Mouse (Mus musculus): ENCODE data around the gene Umps. TPM values are rescaled to one million over a fixed set of nuclear protein-coding genes. Genes with fewer than 3 reads are reported as not detected.

Umps gene
- polyA plus RNA-seq, 1 experiment from 2014 or later: 77.4 TPM

DNA sequence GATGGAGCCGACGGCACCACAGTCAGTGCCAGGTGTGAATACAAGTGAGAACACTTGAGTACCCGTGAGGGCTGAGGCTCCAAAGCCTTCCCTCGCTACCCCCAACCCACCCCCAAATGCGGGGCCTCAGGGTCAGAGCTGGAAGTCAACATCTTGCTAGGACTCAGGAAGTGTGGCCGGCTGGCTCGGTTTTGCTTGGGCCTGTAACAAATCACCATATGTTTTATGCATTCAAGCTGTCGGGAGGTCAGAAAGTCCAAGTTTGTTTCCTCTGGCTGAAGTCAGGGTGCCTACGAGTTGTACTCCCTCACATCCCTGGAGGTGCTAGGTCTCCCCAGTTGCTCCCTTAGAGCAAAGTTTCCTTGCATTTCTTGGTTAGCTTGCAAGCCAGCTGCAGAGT lies 27.2 kb downstream of the Umps start:
- H3K9me3 ChIP-seq (ENCODE audit: control insufficient read depth, low read length): no peaks in the 10 kb centered on the region
- peaks cover 3% of the 10 kb centered on the region; the same call in 1 of the 2 replicates for H3K4me1 ChIP-seq (replicated peaks; ENCODE audit: control insufficient read depth, insufficient read depth, low read length)
- H3K27me3 ChIP-seq (ENCODE audit: control insufficient read depth, insufficient read depth, low read length): no peaks in the 10 kb centered on the region
- H3K4me3 ChIP-seq (ENCODE audit: low read depth, low read length): no peak overlapping the region
- H3K9ac ChIP-seq (ENCODE audit: low read length): no peak overlapping the region
- WGBS: 75% methylated on average over 9 of the region's 9 CpGs
- H3K4me2 ChIP-seq (ENCODE audit: low read depth, low read length, severe bottlenecking): no peak overlapping the region
- no peaks in the 10 kb centered on the region for H3K36me3 ChIP-seq (ENCODE audit: control insufficient read depth, insufficient read depth, low read length)
- ATAC-seq (replicated peaks; ENCODE audit: low FRiP score) (no peak), DNase-seq (ENCODE audit: low spot score) (no peak)
- H3K27ac ChIP-seq (ENCODE audit: low read depth, low read length): no peak overlapping the region

DNA sequence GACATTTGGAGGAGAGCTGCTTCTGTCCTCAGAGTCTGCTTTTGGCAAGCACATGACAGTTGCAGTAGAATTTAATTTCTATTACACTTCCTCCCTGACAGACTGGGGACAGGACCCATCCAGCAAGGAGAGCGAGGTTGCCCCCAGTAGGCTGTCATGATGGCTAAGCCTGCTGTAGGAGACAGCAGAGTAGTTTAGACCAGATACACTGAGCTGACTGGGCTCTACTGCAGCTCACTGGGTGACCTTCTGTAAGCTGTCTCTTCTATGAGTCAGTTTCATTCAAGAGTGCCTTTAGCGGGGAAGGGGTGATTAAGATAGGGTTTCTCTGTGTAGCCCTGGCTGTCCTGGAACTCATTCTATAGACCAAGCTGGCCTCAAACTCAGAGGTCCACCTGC lies 27.7 kb downstream of the Umps start:
- no peak overlapping the region for H3K4me2 ChIP-seq (ENCODE audit: low read depth, low read length, severe bottlenecking)
- H3K9ac ChIP-seq (ENCODE audit: low read length): no peak overlapping the region
- no peaks in the 10 kb centered on the region for H3K9me3 ChIP-seq (ENCODE audit: control insufficient read depth, low read length)
- no peaks in the 10 kb centered on the region for H3K27me3 ChIP-seq (ENCODE audit: control insufficient read depth, insufficient read depth, low read length)
- no peak overlapping the region for H3K4me3 ChIP-seq (ENCODE audit: low read depth, low read length)
- 81% methylated on average over 2 of the region's 2 CpGs for WGBS
- H3K36me3 ChIP-seq (ENCODE audit: control insufficient read depth, insufficient read depth, low read length): no peaks in the 10 kb centered on the region
- no peak overlapping the region for H3K27ac ChIP-seq (ENCODE audit: low read depth, low read length)
- peaks cover 3% of the 10 kb centered on the region; the same call in 1 of the 2 replicates for H3K4me1 ChIP-seq (replicated peaks; ENCODE audit: control insufficient read depth, insufficient read depth, low read length)
- DNase-seq (ENCODE audit: low spot score) (no peak), ATAC-seq (replicated peaks; ENCODE audit: low FRiP score) (no peak)

DNA sequence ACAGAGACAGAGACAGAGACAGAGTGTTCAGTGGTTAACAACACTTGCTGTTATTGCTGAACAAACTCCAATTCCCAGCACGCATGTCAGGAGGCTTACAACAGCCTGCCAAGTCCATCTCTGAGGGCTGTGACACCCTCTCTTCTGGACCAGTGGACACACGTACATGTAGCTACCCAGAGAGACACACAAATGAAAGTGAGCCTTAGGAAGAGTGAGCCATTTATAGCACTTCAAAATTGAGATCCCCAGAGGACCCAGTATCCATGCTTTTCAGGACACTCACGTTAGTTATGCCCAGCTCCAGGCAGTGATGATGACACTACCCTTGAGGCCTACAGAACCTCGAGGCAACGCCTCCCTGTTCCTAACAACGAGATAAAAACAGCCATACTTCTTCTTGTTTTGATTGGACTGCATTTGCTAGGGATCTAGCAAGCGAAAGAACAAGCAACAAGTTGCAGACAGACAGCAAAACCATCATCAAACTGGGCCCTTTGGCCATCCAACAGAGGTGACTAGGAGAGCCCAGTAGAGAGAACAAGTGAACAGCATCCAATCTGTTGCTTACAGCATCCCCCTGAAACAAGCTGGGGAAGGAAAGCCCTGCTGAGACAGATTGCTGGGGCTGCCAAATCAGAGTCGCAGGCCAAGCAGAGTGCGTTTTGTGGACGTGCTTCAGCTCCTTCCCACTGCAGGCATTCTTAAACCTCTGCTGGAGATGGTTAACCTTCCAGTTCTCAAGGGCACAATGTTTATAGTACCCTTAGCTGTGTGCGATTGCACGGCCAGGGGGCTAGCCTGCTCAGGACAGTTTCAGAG lies 28.3 kb downstream of the Umps start:
- H3K4me1 ChIP-seq (replicated peaks; ENCODE audit: control insufficient read depth, insufficient read depth, low read length): peaks cover 3% of the 10 kb centered on the region; the same call in 1 of the 2 replicates
- DNase-seq (ENCODE audit: low spot score) (no peak), ATAC-seq (replicated peaks; ENCODE audit: low FRiP score) (no peak)
- no peak overlapping the region for H3K27ac ChIP-seq (ENCODE audit: low read depth, low read length)
- no peak overlapping the region for H3K4me3 ChIP-seq (ENCODE audit: low read depth, low read length)
- H3K9me3 ChIP-seq (ENCODE audit: control insufficient read depth, low read length): no peaks in the 10 kb centered on the region
- WGBS: 76% methylated on average over 12 of the region's 12 CpGs
- no peak overlapping the region for H3K4me2 ChIP-seq (ENCODE audit: low read depth, low read length, severe bottlenecking)
- no peaks in the 10 kb centered on the region for H3K27me3 ChIP-seq (ENCODE audit: control insufficient read depth, insufficient read depth, low read length)
- no peak overlapping the region for H3K9ac ChIP-seq (ENCODE audit: low read length)
- H3K36me3 ChIP-seq (ENCODE audit: control insufficient read depth, insufficient read depth, low read length): no peaks in the 10 kb centered on the region

DNA sequence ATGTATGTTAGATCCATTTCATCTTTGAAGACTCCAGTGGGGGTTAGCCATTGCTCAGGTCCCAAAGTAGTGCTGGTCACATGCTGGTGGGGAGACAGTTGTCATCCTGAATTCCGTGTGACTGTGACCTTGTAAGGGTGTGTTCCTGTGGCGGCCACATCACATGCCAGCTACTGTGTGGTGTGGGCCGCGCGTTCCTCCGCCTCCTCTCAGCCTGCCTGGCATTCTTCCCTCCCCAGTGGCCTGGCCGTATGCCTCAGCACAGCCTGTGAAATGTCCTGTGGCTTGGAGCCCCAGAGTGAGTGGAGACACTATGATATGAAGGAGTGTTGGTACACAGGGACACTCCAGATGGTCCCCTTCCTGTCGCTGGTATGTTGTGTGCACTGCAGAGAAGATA lies 29.3 kb downstream of the Umps start:
- no peak for DNase-seq (ENCODE audit: low spot score)
- WGBS: 92% methylated on average over 8 of the region's 8 CpGs
- Histone ChIP-seq H3K36me3 (ENCODE audit: control insufficient read depth, insufficient read depth, low read length) (no peaks in the 10 kb centered on the region), H3K4me1 (replicated peaks; ENCODE audit: control insufficient read depth, insufficient read depth, low read length) (peaks cover 2% of the 10 kb centered on the region; the same call in 1 of the 2 replicates), H3K4me3 (ENCODE audit: low read depth, low read length) (no peak overlapping the region), H3K27ac (ENCODE audit: low read depth, low read length) (no peak overlapping the region), H3K4me2 (ENCODE audit: low read depth, low read length, severe bottlenecking) (no peak overlapping the region), H3K9ac (ENCODE audit: low read length) (no peak overlapping the region), H3K9me3 (ENCODE audit: control insufficient read depth, low read length) (no peaks in the 10 kb centered on the region), H3K27me3 (ENCODE audit: control insufficient read depth, insufficient read depth, low read length) (no peaks in the 10 kb centered on the region)
- ATAC-seq (replicated peaks; ENCODE audit: low FRiP score): no peak

DNA sequence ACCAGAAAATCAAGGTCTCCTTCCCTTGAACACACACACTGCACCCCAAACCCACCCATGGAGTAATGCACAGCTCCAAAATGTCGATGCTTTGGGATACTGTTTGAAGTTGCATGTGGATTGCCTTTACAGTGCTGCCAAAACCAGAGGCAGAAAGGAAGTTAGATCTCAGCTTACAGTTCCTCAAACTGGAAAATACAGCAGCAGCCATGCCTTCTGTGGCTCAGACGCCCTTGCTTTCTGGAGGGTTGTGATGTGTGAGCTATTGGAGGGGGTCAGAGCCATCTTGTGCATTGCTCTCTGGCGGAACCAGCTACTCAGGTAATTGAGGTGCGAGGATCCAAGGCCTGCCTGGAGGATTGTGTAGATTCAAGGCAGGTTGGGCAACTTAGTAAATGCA lies 30.0 kb downstream of the Umps start:
- Histone ChIP-seq H3K9me3 (ENCODE audit: control insufficient read depth, low read length) (no peaks in the 10 kb centered on the region), H3K4me2 (ENCODE audit: low read depth, low read length, severe bottlenecking) (no peak overlapping the region), H3K36me3 (ENCODE audit: control insufficient read depth, insufficient read depth, low read length) (no peaks in the 10 kb centered on the region), H3K27ac (ENCODE audit: low read depth, low read length) (no peak overlapping the region), H3K27me3 (ENCODE audit: control insufficient read depth, insufficient read depth, low read length) (no peaks in the 10 kb centered on the region), H3K4me1 (replicated peaks; ENCODE audit: control insufficient read depth, insufficient read depth, low read length) (no peaks in the 10 kb centered on the region), H3K9ac (ENCODE audit: low read length) (no peak overlapping the region), H3K4me3 (ENCODE audit: low read depth, low read length) (no peak overlapping the region)
- DNase-seq (ENCODE audit: low spot score) (no peak), ATAC-seq (replicated peaks; ENCODE audit: low FRiP score) (no peak)
- 89% methylated on average over 4 of the region's 4 CpGs for WGBS

DNA sequence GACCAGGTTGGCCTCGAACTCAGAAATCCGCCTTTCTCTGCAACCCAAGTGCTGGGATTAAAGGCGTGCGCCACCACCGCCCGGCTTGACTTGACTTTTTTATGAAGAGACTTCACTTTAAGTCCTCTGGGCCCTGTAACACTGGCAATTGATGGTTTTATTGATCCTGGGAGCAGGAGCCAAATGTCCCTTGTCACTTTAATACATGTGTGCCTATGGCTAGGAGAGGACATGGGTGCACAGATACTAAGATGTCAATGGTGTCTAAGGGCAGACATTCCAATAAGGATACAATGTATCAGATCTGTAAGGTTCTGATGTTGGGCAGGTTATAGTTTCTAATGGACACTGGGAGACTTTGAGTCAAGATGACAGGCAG lies 31.4 kb downstream of the Umps start:
- no peak overlapping the region for H3K4me2 ChIP-seq (ENCODE audit: low read depth, low read length, severe bottlenecking)
- H3K27me3 ChIP-seq (ENCODE audit: control insufficient read depth, insufficient read depth, low read length): no peaks in the 10 kb centered on the region
- H3K9me3 ChIP-seq (ENCODE audit: control insufficient read depth, low read length): no peaks in the 10 kb centered on the region
- WGBS: 95% methylated on average over 6 of the region's 6 CpGs
- no peak for ATAC-seq (replicated peaks; ENCODE audit: low FRiP score)
- DNase-seq (ENCODE audit: low spot score): no peak
- H3K36me3 ChIP-seq (ENCODE audit: control insufficient read depth, insufficient read depth, low read length): no peaks in the 10 kb centered on the region
- H3K4me3 ChIP-seq (ENCODE audit: low read depth, low read length): no peak overlapping the region
- H3K27ac ChIP-seq (ENCODE audit: low read depth, low read length): no peak overlapping the region
- H3K4me1 ChIP-seq (replicated peaks; ENCODE audit: control insufficient read depth, insufficient read depth, low read length): no peaks in the 10 kb centered on the region
- no peak overlapping the region for H3K9ac ChIP-seq (ENCODE audit: low read length)

DNA sequence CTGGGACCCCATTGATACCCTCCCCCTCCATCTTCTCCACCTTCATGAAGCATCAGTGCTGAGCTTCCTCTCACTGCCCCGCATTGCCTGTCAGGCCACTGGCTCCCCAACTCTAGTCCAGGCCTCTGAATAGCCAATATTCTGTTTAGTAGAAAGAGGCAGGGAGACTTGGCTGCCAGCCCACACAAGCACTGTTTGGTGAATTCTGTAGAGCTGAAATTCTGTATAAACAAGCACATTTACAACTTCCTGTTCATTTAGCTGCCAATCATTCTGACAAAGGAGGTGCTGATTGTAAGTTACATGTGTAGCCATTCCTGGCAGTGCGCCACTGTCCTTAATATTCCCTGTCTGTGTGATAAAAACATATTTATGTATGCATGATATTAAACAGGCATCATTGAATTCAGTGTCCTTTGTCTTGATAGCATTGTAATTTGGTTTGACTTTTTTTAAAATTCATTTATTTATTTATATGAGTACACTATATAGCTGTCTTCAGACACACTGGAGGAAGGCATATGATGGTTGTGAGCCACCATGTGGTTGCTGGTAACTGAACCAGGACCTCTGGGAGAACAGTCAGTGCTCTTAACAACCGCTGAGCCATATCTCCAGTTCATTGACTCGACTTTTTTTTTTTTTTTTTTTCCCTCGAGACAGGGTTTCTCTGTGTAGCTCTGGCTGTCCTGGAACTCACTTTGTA lies 32.0 kb downstream of the Umps start:
- Histone ChIP-seq H3K27me3 (ENCODE audit: control insufficient read depth, insufficient read depth, low read length) (no peaks in the 10 kb centered on the region), H3K4me3 (ENCODE audit: low read depth, low read length) (no peak overlapping the region), H3K36me3 (ENCODE audit: control insufficient read depth, insufficient read depth, low read length) (no peaks in the 10 kb centered on the region), H3K4me1 (replicated peaks; ENCODE audit: control insufficient read depth, insufficient read depth, low read length) (no peaks in the 10 kb centered on the region), H3K4me2 (ENCODE audit: low read depth, low read length, severe bottlenecking) (no peak overlapping the region), H3K9ac (ENCODE audit: low read length) (no peak overlapping the region; the same call in 1 of the 2 replicates), H3K9me3 (ENCODE audit: control insufficient read depth, low read length) (no peaks in the 10 kb centered on the region), H3K27ac (ENCODE audit: low read depth, low read length) (no peak overlapping the region)
- no peak for ATAC-seq (replicated peaks; ENCODE audit: low FRiP score)
- 71% methylated on average over 5 of the region's 5 CpGs for WGBS
- DNase-seq (ENCODE audit: low spot score): no peak

DNA sequence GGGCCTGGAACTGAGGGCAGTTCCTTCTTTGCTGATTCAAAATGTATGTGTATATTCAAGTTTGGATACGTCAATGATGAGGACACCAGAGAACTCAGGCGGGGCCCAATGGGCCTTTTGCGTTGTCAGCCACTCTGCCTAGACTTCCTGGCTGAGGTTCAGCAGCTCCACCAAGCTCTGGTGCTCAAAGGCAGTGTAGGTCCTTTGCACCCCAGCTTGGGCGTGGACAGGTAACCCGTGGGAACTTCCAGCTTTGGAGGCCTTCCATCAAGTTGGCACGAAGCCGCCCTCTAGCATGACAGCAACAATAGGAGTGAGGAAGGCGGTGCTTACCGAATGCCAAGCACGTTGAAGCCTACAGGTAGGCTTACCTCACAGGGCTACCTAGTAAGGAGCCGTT lies 33.4 kb downstream of the Umps start:
- 92% methylated on average over 11 of the region's 11 CpGs for WGBS

More for the DNA sequence above, 33.4 kb downstream of the Umps start:
- Histone ChIP-seq H3K4me3 (ENCODE audit: low read depth, low read length) (no peak overlapping the region), H3K9ac (ENCODE audit: low read length) (no peak overlapping the region), H3K36me3 (ENCODE audit: control insufficient read depth, insufficient read depth, low read length) (no peaks in the 10 kb centered on the region), H3K9me3 (ENCODE audit: control insufficient read depth, low read length) (no peaks in the 10 kb centered on the region), H3K4me2 (ENCODE audit: low read depth, low read length, severe bottlenecking) (no peak overlapping the region), H3K27ac (ENCODE audit: low read depth, low read length) (no peak overlapping the region), H3K4me1 (replicated peaks; ENCODE audit: control insufficient read depth, insufficient read depth, low read length) (no peaks in the 10 kb centered on the region), H3K27me3 (ENCODE audit: control insufficient read depth, insufficient read depth, low read length) (no peaks in the 10 kb centered on the region)
- ATAC-seq (replicated peaks; ENCODE audit: low FRiP score) (no peak), DNase-seq (ENCODE audit: low spot score) (no peak)

Measured in forebrain, embryonic 11.5 days (tissue).